Mouse (Mus musculus): ENCODE measurements at regions not wholly inside any gene's neighbourhood (a gene's known extent, or its start where the extent isn't known, plus 50 kb on each side); places are given as distances from the start of the nearest gene placed in this dataset.

GRCm38 (mm10) chr3:158899458-158899857, 337.4 kb upstream of the Lrrc7 start:
- TF ChIP-seq POLR2A (IDR thresholded peaks at IDR 0.05; ENCODE audit: borderline replicate concordance, extremely low read depth, insufficient read depth, insufficient read length, poor library complexity, severe bottlenecking), result no peak
- no peak for TF ChIP-seq CTCF (IDR thresholded peaks at IDR 0.05; ENCODE audit: borderline replicate concordance, extremely low read depth, insufficient read depth, insufficient read length)
